Mouse (Mus musculus): Measurements from ENCODE around the gene Hopx.

GRCm38 (mm10) chr5:77067321-77067720, 47.6 kb downstream of the Hopx start:
- TF ChIP-seq CTCF (IDR thresholded peaks at IDR 0.05; ENCODE audit: borderline replicate concordance, control insufficient read depth, extremely low read depth, insufficient read depth, low read length, poor library complexity) (no peak), POLR2A (IDR thresholded peaks at IDR 0.05; ENCODE audit: control insufficient read depth, extremely low read depth, insufficient read depth, low read length, poor library complexity) (no peak)
